Comparison of ENCODE assay signal across 8 mouse cellular contexts in genomic region chr9:45827663-45828290, GRCm38 (mm10). TPM values are rescaled to one million over a fixed set of nuclear protein-coding genes. Genes with fewer than 3 reads are reported as not detected.
A peak's percentile ranks its signal among the peaks of the same experiment; 100 is the strongest.
DNase-seq lines count a peak whose midpoint lies in the region; ATAC-seq and TF ChIP-seq lines count a peak whose summit lies in the region.

No protein-coding gene starts in this region.

- ATAC-seq in kidney, embryonic 14.5 days (ENCODE audit: low FRiP score, low TSS enrichment), result peak; percentile 23; the same call in 1 of the 2 replicates
- ATAC-seq in liver, embryonic 16.5 days (ENCODE audit: low read depth), result 0 out of 2 replicates have a peak, but pooled peaks have one; percentile 4
- peak; percentile 38; the same call in 1 of the 2 replicates for ATAC-seq in neural tube, embryonic 14.5 days (ENCODE audit: low read depth)

- H3K27me3 ChIP-seq in kidney, embryonic 14.5 days (ENCODE audit: control insufficient read depth, insufficient read depth, low read length), result no peaks in the 10 kb centered on the region
- no peaks in the 10 kb centered on the region for H3K27me3 ChIP-seq in MEL (ENCODE audit: control insufficient read depth in 1 of 2, insufficient read depth in 2 of 2, low read length in 2 of 2)
- no peaks in the 10 kb centered on the region for H3K27me3 ChIP-seq in embryonic facial prominence, embryonic 10.5 days (replicated peaks; ENCODE audit: low read depth, poor library complexity, severe bottlenecking)
- no peaks in the 10 kb centered on the region for H3K27me3 ChIP-seq in liver, embryonic 16.5 days (ENCODE audit: control insufficient read depth, insufficient read depth, low read depth, low read length)
- H3K27me3 ChIP-seq in neural tube, embryonic 14.5 days (ENCODE audit: control insufficient read depth, insufficient read depth, low read length), result no peaks in the 10 kb centered on the region

- H3K27ac ChIP-seq in kidney, embryonic 14.5 days (ENCODE audit: low read depth, low read length), result peak overlapping the region; percentile 67
- no peak overlapping the region for H3K27ac ChIP-seq in MEL (ENCODE audit: control insufficient read depth, low read depth, low read length)
- peak overlapping the region; percentile 82 for H3K27ac ChIP-seq in embryonic facial prominence, embryonic 10.5 days (replicated peaks)
- H3K27ac ChIP-seq in liver, embryonic 16.5 days (ENCODE audit: low read length), result no peak overlapping the region
- H3K27ac ChIP-seq in neural tube, embryonic 14.5 days (ENCODE audit: low read depth, low read length), result peak overlapping the region; percentile 64

- no peak for TF ChIP-seq POLR2A in MEL (IDR thresholded peaks at IDR 0.05; ENCODE audit: control insufficient read depth in 1 of 2, insufficient read depth in 1 of 2, low read depth in 1 of 2, low read length in 2 of 2, poor library complexity in 1 of 2)

- H3K9me3 ChIP-seq in kidney, embryonic 14.5 days (ENCODE audit: control insufficient read depth, low read length), result peaks cover 6% of the 10 kb centered on the region; the same call in 1 of the 2 replicates
- no peaks in the 10 kb centered on the region for H3K9me3 ChIP-seq in MEL (replicated peaks; ENCODE audit: insufficient read depth, low read length)
- H3K9me3 ChIP-seq in embryonic facial prominence, embryonic 10.5 days, result peaks cover 4% of the 10 kb centered on the region; the same call in 1 of the 2 replicates
- no peaks in the 10 kb centered on the region for H3K9me3 ChIP-seq in liver, embryonic 16.5 days (replicated peaks; ENCODE audit: control insufficient read depth, low read length)
- no peaks in the 10 kb centered on the region for H3K9me3 ChIP-seq in neural tube, embryonic 14.5 days (ENCODE audit: control insufficient read depth, low read length)

- TF ChIP-seq RAD21 in MEL (IDR thresholded peaks at IDR 0.05; ENCODE audit: low read depth, low read length), result no peak

- 0 out of 2 replicates have a peak, but pooled peaks cover 6% of the 10 kb centered on the region for H3K36me3 ChIP-seq in kidney, embryonic 14.5 days (ENCODE audit: control insufficient read depth, insufficient read depth, low read length)
- no peaks in the 10 kb centered on the region for H3K36me3 ChIP-seq in MEL (ENCODE audit: control insufficient read depth in 1 of 2, insufficient read depth in 2 of 2, low read length in 2 of 2)
- H3K36me3 ChIP-seq in embryonic facial prominence, embryonic 10.5 days (replicated peaks), result peaks cover 10% of the 10 kb centered on the region
- H3K36me3 ChIP-seq in liver, embryonic 16.5 days (ENCODE audit: control insufficient read depth, insufficient read depth), result no peaks in the 10 kb centered on the region
- H3K36me3 ChIP-seq in neural tube, embryonic 14.5 days (ENCODE audit: control insufficient read depth, insufficient read depth, low read length), result no peaks in the 10 kb centered on the region

- intact Hi-C loops in heart, postnatal 10 days (cut with DNase I), result no loop called here

- no peak for TF ChIP-seq EP300 in MEL (IDR thresholded peaks at IDR 0.05; ENCODE audit: low read depth in 1 of 2, low read length in 2 of 2)

- H3K79me2 ChIP-seq in MEL (ENCODE audit: control insufficient read depth, insufficient read depth, low read length, poor library complexity), result no peaks in the 10 kb centered on the region

- H3K4me1 ChIP-seq in kidney, embryonic 14.5 days (ENCODE audit: control insufficient read depth, insufficient read depth, low read length), result peaks cover 7% of the 10 kb centered on the region; the same call in 1 of the 2 replicates
- H3K4me1 ChIP-seq in MEL (ENCODE audit: control insufficient read depth in 1 of 2, insufficient read depth in 2 of 2, low read length in 2 of 2), result no peaks in the 10 kb centered on the region
- peaks cover 21% of the 10 kb centered on the region for H3K4me1 ChIP-seq in embryonic facial prominence, embryonic 10.5 days
- peaks cover 9% of the 10 kb centered on the region for H3K4me1 ChIP-seq in liver, embryonic 16.5 days (ENCODE audit: control insufficient read depth, low read depth, low read length)
- peaks cover 6% of the 10 kb centered on the region for H3K4me1 ChIP-seq in neural tube, embryonic 14.5 days (ENCODE audit: control insufficient read depth, insufficient read depth, low read length)

- WGBS in kidney, embryonic 14.5 days, result 6% methylated on average over 20 of the region's 23 CpGs
- 8% methylated on average over 23 of the region's 23 CpGs for WGBS in embryonic facial prominence, embryonic 10.5 days
- WGBS in liver, embryonic 16.5 days (ENCODE audit: insufficient replicate concordance), result 10% methylated on average over 23 of the region's 23 CpGs
- 10% methylated on average over 23 of the region's 23 CpGs for WGBS in neural tube, embryonic 14.5 days

- no peak for DNase-seq in kidney, adult 9 months
- DNase-seq in MEL (ENCODE audit: low read depth, low spot score), result peak; percentile 37
- DNase-seq in embryonic facial prominence, embryonic 10.5 days (ENCODE audit: low spot score), result no peak
- peak; percentile 53 to 62 for DNase-seq in heart, postnatal 10 days
- no peak for DNase-seq in frontal cortex, postnatal 36 days (ENCODE audit: low spot score in 2 of 2)

- H3K4me2 ChIP-seq in kidney, embryonic 14.5 days (replicated peaks; ENCODE audit: low read depth, low read length), result peak overlapping the region; percentile 89
- peak overlapping the region; percentile 89 for H3K4me2 ChIP-seq in liver, embryonic 16.5 days (ENCODE audit: low read depth, low read length)
- H3K4me2 ChIP-seq in neural tube, embryonic 14.5 days (ENCODE audit: low read depth, low read length), result peak overlapping the region; percentile 91

- TF ChIP-seq CTCF in MEL (IDR thresholded peaks at IDR 0.05 in 2 of 3, conservative IDR thresholded peaks at IDR 0.05 in 1 of 3; ENCODE audit: control insufficient read depth in 1 of 3, insufficient read depth in 1 of 3, low read depth in 2 of 3, low read length in 3 of 3, poor library complexity in 1 of 3, severe bottlenecking in 1 of 3), result no peak

- H3K9ac ChIP-seq in kidney, embryonic 14.5 days (ENCODE audit: low read depth, low read length), result peak overlapping the region; percentile 72
- H3K9ac ChIP-seq in MEL (ENCODE audit: control insufficient read depth, low read depth, low read length, poor library complexity, severe bottlenecking), result peak overlapping the region; percentile 81
- H3K9ac ChIP-seq in liver, embryonic 16.5 days (ENCODE audit: low read depth, low read length), result peak overlapping the region; percentile 70
- peak overlapping the region; percentile 63 for H3K9ac ChIP-seq in neural tube, embryonic 14.5 days (replicated peaks; ENCODE audit: low read depth, low read length)

- peak overlapping the region; percentile 84 for H3K4me3 ChIP-seq in kidney, embryonic 14.5 days (ENCODE audit: low read length)
- H3K4me3 ChIP-seq in MEL (ENCODE audit: control insufficient read depth in 1 of 2, insufficient read depth in 1 of 2, low read depth in 2 of 2, low read length in 2 of 2), result peak overlapping the region; percentile 80 to 83
- peak overlapping the region; percentile 65 for H3K4me3 ChIP-seq in embryonic facial prominence, embryonic 10.5 days
- H3K4me3 ChIP-seq in liver, embryonic 16.5 days (ENCODE audit: low read depth, low read length), result peak overlapping the region; percentile 84
- peak overlapping the region; percentile 75 for H3K4me3 ChIP-seq in neural tube, embryonic 14.5 days (ENCODE audit: low read depth, low read length)

TF ChIP-seq in MEL, 35 proteins besides CTCF, POLR2A, EP300 and RAD21:
- no peak for TF ChIP-seq CHD1 (IDR thresholded peaks at IDR 0.05; ENCODE audit: low read depth, low read length)
- TF ChIP-seq MYC (IDR thresholded peaks at IDR 0.05; ENCODE audit: low read depth, low read length), result 0 out of 2 replicates have a peak, but pooled peaks have one; percentile 2
- peak; percentile 32; the same call in 1 of the 2 replicates for TF ChIP-seq RCOR1 (IDR thresholded peaks at IDR 0.05; ENCODE audit: low read depth, low read length)
TF ChIP-seq in MEL: peak in this region for 2.

RNA-seq across cellular contexts. Expression of gene Cep164, which starts 0.7 kb away (rescaled TPM):
- polyA plus RNA-seq in kidney, embryonic 14.5 days (2014; fragmentation: Nextera tagmentation; extraction: Ambion mirVana), result 24.3 and 30.8 TPM in 2 replicates
- 7.8 and 7.9 TPM in 2 replicates for total RNA-seq in MEL (2012; rRNA removed)
- polyA plus RNA-seq in MEL (2012; ENCODE audit: insufficient read depth in 1 of 2, insufficient read length in 2 of 2, low read depth in 1 of 2, low replicate concordance in 2 of 2, missing spikeins in 1 of 2), result 10 to 100 TPM in 1 of 2 experiments, not detected in 1; 14.2 TPM
- polyA plus RNA-seq in embryonic facial prominence, embryonic 10.5 days (2016; fragmentation: Nextera tagmentation; extraction: Ambion mirVana), result 22.8 and 24.4 TPM in 2 replicates
- total RNA-seq in heart, postnatal 10 days (2021), result 10 to 100 TPM in 1 of 2 experiments, 1 to 10 TPM in 1; 9.4 to 11.3 TPM
- polyA plus RNA-seq in liver, embryonic 16.5 days (2015; fragmentation: Nextera tagmentation; extraction: Ambion mirVana), result 5.3 and 5.4 TPM in 2 replicates
- polyA plus RNA-seq in neural tube, embryonic 14.5 days (2014; fragmentation: Nextera tagmentation; extraction: Ambion mirVana), result 11.8 and 12.7 TPM in 2 replicates

RNA-seq across cellular contexts. Expression of gene Bace1, which starts 10.6 kb away (rescaled TPM):
- polyA plus RNA-seq in kidney, embryonic 14.5 days (2014; fragmentation: Nextera tagmentation; extraction: Ambion mirVana), result 23.4 and 36.2 TPM in 2 replicates
- total RNA-seq in MEL (2012; rRNA removed), result 0.27 and 0.33 TPM in 2 replicates
- polyA plus RNA-seq in MEL (2012; ENCODE audit: insufficient read depth in 1 of 2, insufficient read length in 2 of 2, low read depth in 1 of 2, low replicate concordance in 2 of 2, missing spikeins in 1 of 2), result 1 to 10 TPM in 1 of 2 experiments, not detected in 1; 4.0 TPM
- 22.4 and 22.6 TPM in 2 replicates for polyA plus RNA-seq in embryonic facial prominence, embryonic 10.5 days (2016; fragmentation: Nextera tagmentation; extraction: Ambion mirVana)
- 10 to 100 TPM; 43.7 to 55.0 TPM for total RNA-seq in heart, postnatal 10 days (2021)
- 7.4 and 9.3 TPM in 2 replicates for polyA plus RNA-seq in liver, embryonic 16.5 days (2015; fragmentation: Nextera tagmentation; extraction: Ambion mirVana)
- 49.8 and 56.4 TPM in 2 replicates for polyA plus RNA-seq in neural tube, embryonic 14.5 days (2014; fragmentation: Nextera tagmentation; extraction: Ambion mirVana)

Comparison
In these comparisons a context has a peak if more than half of its experiments do, and no peak if none do; other contexts are left out.
1. H3K27ac ChIP-seq: peak in kidney, embryonic 14.5 days (single experiment), embryonic facial prominence, embryonic 10.5 days (single experiment) and neural tube, embryonic 14.5 days (single experiment); none in MEL (single experiment) and liver, embryonic 16.5 days (single experiment).
2. DNase-seq: peak in MEL (single experiment) and heart, postnatal 10 days (2 of 2); none in kidney, adult 9 months (single experiment), embryonic facial prominence, embryonic 10.5 days (single experiment) and frontal cortex, postnatal 36 days (0 of 2).
3. Peak in every context shown above with its lines, with median percentiles within 50 percentile points of each other: ATAC-seq, H3K4me2 ChIP-seq, H3K4me3 ChIP-seq and H3K9ac ChIP-seq.